Mouse (Mus musculus) liver, embryonic 15.5 days (tissue): Measurements from ENCODE around the gene Tvp23b. TPM values are rescaled to one million over a fixed set of nuclear protein-coding genes. Genes with fewer than 3 reads are reported as not detected.

ENCODE experiments used
- ATAC-seq: fragments of 200-750 bp; cut with Nextera tagmentation; 2 replicates; pipeline ENCODE4 v1.8.0; 2017; ENCODE audit warnings: moderate number of reproducible peaks, mild to moderate bottlenecking, moderate library complexity; ENCODE audit not compliant: insufficient read depth
- H3K27ac ChIP-seq: fragments of 300-500 bp; sonication (generic); replicated peaks from 2 replicates; pipeline ENCODE4 v1.5.1; 2015; ENCODE audit warnings: mild to moderate bottlenecking, inconsistent platforms
- H3K27me3 ChIP-seq: fragments of 300-500 bp; sonication (generic); 2 replicates; pipeline ENCODE4 v1.6.1; 2015; ENCODE audit warnings: mild to moderate bottlenecking, inconsistent platforms
- H3K36me3 ChIP-seq: fragments of 300-500 bp; sonication (generic); replicated peaks from 2 replicates; pipeline ENCODE4 v1.6.1; 2015; ENCODE audit warnings: moderate library complexity, mild to moderate bottlenecking, inconsistent platforms
- H3K4me1 ChIP-seq: fragments of 300-500 bp; sonication (generic); replicated peaks from 2 replicates; pipeline ENCODE4 v1.6.1; 2015; ENCODE audit warnings: inconsistent platforms
- H3K4me2 ChIP-seq: fragments of 300-500 bp; sonication (generic); 2 replicates; pipeline ENCODE4 v1.6.1; 2015; ENCODE audit warnings: moderate library complexity, mild to moderate bottlenecking, inconsistent platforms
- H3K4me3 ChIP-seq: fragments of 300-500 bp; sonication (generic); replicated peaks from 2 replicates; pipeline ENCODE4 v1.5.1; 2015; ENCODE audit warnings: mild to moderate bottlenecking, inconsistent platforms
- H3K9ac ChIP-seq: fragments of 300-500 bp; sonication (generic); 2 replicates; pipeline ENCODE4 v1.6.1; 2015; ENCODE audit warnings: moderate library complexity, mild to moderate bottlenecking, inconsistent platforms
- H3K9me3 ChIP-seq: fragments of 300-500 bp; sonication (generic); replicated peaks from 2 replicates; pipeline ENCODE4 v1.6.1; 2016; ENCODE audit warnings: inconsistent platforms
- WGBS: fragments of 180-500 bp; shearing (Covaris S2); methylation state at CpG from one replicate; pipeline ENCODE4 v1.1.7; 2015; ENCODE audit warnings: mixed read lengths; ENCODE audit not compliant: insufficient replicate concordance; 5-methylcytosine and 5-hydroxymethylcytosine counted together
- polyA plus RNA-seq: library from polyadenylated mRNA; unstranded; fragments of >200 nt; fragmentation: Nextera tagmentation; extraction: Ambion mirVana; gene quantifications from 2 replicates; pipeline ENCODE4 v1.2.1, GENCODE M21; 2015

The Tvp23b gene
- polyA plus RNA-seq = 27.0 and 29.6 TPM in 2 replicates

GRCm38 (mm10) chr11:62879220-62880048, at the start of gene Tvp23b:
Gene Tvp23b (plus strand): TSS chr11:62879455.
- peak within 1 kb of the TSS; percentile 84 for H3K4me3 ChIP-seq
- H3K9me3 ChIP-seq = no peaks in the 10 kb centered on the region
- peak within 1 kb of the TSS; percentile 83 for H3K9ac ChIP-seq
- H3K36me3 ChIP-seq = 0 out of 2 replicates have a peak, but pooled peaks cover 5% of the 10 kb centered on the region
- WGBS = under 1% methylated on average over 55 of the region's 55 CpGs
- peaks cover 29% of the 10 kb centered on the region for H3K4me1 ChIP-seq
- H3K4me2 ChIP-seq = peak within 1 kb of the TSS; percentile 99
- H3K27me3 ChIP-seq = no peaks in the 10 kb centered on the region
- peak; percentile 95 for ATAC-seq
- H3K27ac ChIP-seq = peak within 1 kb of the TSS; percentile 81

DNA sequence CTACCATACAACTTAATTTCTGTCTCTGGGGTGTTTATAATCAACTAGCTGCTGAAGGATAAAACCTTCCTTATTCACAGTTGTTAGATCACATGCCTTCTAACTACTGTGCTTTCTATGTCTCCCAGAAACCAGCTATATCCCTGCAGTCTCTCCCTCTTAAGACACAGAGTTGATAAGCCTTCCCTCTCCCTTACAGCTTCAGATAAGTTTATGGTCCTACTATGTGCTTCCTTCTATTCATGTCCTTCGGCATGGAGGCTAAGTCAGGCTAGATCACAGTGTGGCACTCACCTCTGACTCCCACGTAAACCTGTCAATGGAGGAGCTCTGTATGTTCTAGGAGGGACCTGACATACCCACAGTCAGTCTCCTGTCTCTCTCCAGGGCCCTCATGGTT, 48.9 kb upstream of the Tvp23b start:
- no peaks in the 10 kb centered on the region for H3K36me3 ChIP-seq
- no peak overlapping the region for H3K4me3 ChIP-seq
- no peak overlapping the region for H3K9ac ChIP-seq
- H3K27ac ChIP-seq = no peak overlapping the region
- ATAC-seq = no peak
- no peaks in the 10 kb centered on the region for H3K9me3 ChIP-seq
- H3K4me1 ChIP-seq = no peaks in the 10 kb centered on the region
- no peaks in the 10 kb centered on the region for H3K27me3 ChIP-seq
- 57% methylated on average over 2 of the region's 2 CpGs for WGBS
- H3K4me2 ChIP-seq = no peak overlapping the region

DNA sequence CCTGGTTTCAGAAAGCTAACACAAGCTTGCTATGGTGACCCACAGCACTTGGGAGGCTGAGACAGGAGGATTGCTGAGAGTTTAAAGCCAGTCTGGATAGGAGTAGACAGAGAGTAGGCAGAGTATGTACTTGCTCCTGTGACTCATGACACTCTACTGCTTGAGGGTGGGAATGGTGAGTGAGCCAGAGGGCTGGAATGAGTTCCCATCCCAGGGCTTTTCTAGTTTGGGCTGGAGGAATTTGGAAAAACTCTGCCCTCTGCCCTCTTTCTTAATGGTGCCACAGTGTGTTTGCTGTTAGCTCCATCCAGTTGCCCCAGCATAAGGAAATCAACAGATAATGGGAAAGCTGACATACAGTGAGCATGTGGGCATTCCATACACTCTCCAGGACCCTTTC, 47.3 kb upstream of the Tvp23b start:
- Histone ChIP-seq H3K27ac (no peak overlapping the region), H3K9me3 (no peaks in the 10 kb centered on the region), H3K9ac (no peak overlapping the region), H3K4me2 (no peak overlapping the region), H3K27me3 (no peaks in the 10 kb centered on the region), H3K36me3 (no peaks in the 10 kb centered on the region), H3K4me1 (no peaks in the 10 kb centered on the region), H3K4me3 (no peak overlapping the region)
- no peak for ATAC-seq

- Histone ChIP-seq H3K4me3 (no peak overlapping the region), H3K36me3 (no peaks in the 10 kb centered on the region), H3K4me2 (no peak overlapping the region), H3K27ac (no peak overlapping the region), H3K4me1 (peaks cover 18% of the 10 kb centered on the region; the same call in 1 of the 2 replicates), H3K27me3 (no peaks in the 10 kb centered on the region), H3K9me3 (no peaks in the 10 kb centered on the region), H3K9ac (no peak overlapping the region)
- ATAC-seq = no peak
- 26% methylated on average over 5 of the region's 5 CpGs for WGBS
Observed at GRCm38 (mm10) chr11:62844562-62844961, 34.7 kb upstream of the Tvp23b start.

GRCm38 (mm10) chr11:62845730-62846129, 33.5 kb upstream of the Tvp23b start:
- Histone ChIP-seq H3K4me1 (peaks cover 18% of the 10 kb centered on the region; the same call in 1 of the 2 replicates), H3K9me3 (no peaks in the 10 kb centered on the region), H3K27me3 (no peaks in the 10 kb centered on the region), H3K4me3 (no peak overlapping the region), H3K36me3 (no peaks in the 10 kb centered on the region), H3K4me2 (no peak overlapping the region), H3K27ac (no peak overlapping the region), H3K9ac (no peak overlapping the region)
- WGBS = 48% methylated on average over 3 of the region's 3 CpGs
- ATAC-seq = no peak

DNA sequence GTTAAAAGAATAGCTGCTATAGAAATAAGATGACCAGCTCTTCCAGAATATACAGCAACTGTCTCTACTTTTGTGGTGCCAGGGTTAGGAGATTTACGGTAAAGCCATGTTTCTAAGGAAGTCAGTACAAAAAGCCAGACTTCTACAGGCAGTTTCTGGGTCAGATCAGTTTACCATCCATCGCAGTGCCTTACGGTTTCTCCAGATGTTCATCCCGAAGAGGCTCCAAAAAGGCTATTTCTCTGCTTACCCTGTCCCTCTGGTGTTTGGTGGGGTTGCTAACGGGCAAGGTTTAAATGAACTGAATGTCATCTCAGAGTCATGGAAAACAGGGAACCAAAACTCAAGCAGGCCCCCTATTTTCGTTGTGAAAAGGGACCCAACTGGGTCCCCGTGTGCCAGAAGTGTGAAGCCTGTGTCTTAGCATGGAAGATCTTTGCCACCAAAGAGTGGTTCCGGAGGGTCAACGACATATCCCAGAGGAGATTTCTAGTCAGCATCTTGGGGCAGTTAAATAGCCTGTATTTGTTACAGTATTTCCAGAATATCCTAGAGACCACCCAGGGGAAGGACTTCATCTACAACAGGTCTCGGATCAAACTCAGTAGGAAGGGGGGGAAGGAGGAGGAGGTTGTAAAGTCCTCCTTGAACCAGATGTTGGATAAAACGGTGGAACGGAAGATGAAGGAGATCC, 32.1 kb upstream of the Tvp23b start, which contains the start of gene Fbxw10:
TSS of gene Fbxw10 (plus strand) at position 109 of the 694 bp plus-strand sequence.
- Histone ChIP-seq H3K27ac (0 out of 2 replicates have a peak within 1 kb of the TSS, but pooled peaks have one; percentile 19), H3K9ac (no peak within 1 kb of the TSS), H3K4me1 (peaks cover 18% of the 10 kb centered on the region; the same call in 1 of the 2 replicates), H3K36me3 (no peaks in the 10 kb centered on the region), H3K9me3 (no peaks in the 10 kb centered on the region), H3K27me3 (no peaks in the 10 kb centered on the region), H3K4me3 (no peak within 1 kb of the TSS), H3K4me2 (peak within 1 kb of the TSS; percentile 31)
- no peak for ATAC-seq
- WGBS = 33% methylated on average over 12 of the region's 12 CpGs

DNA sequence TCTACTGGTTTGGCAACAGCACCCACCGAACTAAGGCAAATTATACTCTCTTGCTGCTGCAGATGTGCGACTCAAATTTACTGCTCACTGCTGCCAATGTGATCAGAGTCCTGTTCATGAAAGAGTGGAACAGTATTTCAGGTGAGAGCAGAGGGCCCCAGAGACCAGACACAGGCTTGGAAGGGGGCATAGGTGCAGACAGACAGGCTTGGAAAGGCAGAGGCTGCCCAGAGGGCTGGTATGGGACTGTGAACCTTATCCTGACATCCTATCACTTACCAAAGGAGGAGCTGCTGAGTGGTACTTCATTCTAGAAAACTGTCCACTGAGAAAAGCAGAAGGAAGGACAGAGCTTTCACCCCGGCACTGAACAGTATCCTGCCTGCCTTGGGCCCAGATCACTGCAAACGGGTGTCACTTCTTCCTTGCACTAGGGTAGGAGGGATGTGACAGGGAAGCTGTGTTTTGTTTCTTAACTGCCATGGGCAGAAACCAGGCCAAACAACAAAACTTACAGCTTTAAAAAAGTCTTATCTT, 31.5 kb upstream of the Tvp23b start:
- 37% methylated on average over 4 of the region's 4 CpGs for WGBS
- Histone ChIP-seq H3K4me2 (no peak overlapping the region), H3K9ac (no peak overlapping the region), H3K36me3 (no peaks in the 10 kb centered on the region), H3K4me3 (no peak overlapping the region), H3K27me3 (no peaks in the 10 kb centered on the region), H3K4me1 (peaks cover 21% of the 10 kb centered on the region; the same call in 1 of the 2 replicates), H3K27ac (0 out of 2 replicates have a peak overlapping the region, but pooled peaks have one; percentile 19), H3K9me3 (no peaks in the 10 kb centered on the region)
- ATAC-seq = no peak

- ATAC-seq = no peak
- 50% methylated on average over 2 of the region's 2 CpGs for WGBS
- H3K27ac ChIP-seq = no peak overlapping the region
- H3K36me3 ChIP-seq = no peaks in the 10 kb centered on the region
- H3K4me1 ChIP-seq = peaks cover 27% of the 10 kb centered on the region
- H3K9ac ChIP-seq = no peak overlapping the region
- H3K9me3 ChIP-seq = no peaks in the 10 kb centered on the region
- H3K4me2 ChIP-seq = no peak overlapping the region
- H3K27me3 ChIP-seq = no peaks in the 10 kb centered on the region
- no peak overlapping the region for H3K4me3 ChIP-seq
Observed at GRCm38 (mm10) chr11:62848301-62848700, 31.0 kb upstream of the Tvp23b start.

DNA sequence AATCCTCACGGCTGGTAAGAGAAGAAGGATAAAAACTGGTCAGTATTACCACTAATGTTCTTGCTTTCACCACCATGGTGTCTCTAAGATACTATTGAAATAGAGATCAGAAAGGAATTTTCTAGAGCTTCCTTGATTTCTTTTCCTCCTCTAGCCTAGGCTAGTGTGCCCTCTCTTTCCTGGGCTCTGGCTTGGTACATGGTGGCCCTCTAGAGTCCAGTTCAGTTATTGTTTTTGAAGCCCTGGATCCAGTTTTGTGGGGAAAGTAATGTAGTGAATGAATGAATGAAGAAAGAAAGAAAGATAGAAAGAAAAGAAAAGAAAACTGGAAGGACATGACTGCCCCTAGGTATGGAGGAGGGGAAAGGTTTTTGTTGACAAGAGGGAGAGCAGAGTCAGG, 28.1 kb upstream of the Tvp23b start:
- no peaks in the 10 kb centered on the region for H3K36me3 ChIP-seq
- no peak for ATAC-seq
- H3K27ac ChIP-seq = no peak overlapping the region
- 86% methylated on average over 1 of the region's 1 CpGs for WGBS
- no peaks in the 10 kb centered on the region for H3K27me3 ChIP-seq
- H3K4me3 ChIP-seq = no peak overlapping the region
- H3K9me3 ChIP-seq = no peaks in the 10 kb centered on the region
- no peak overlapping the region for H3K4me2 ChIP-seq
- no peak overlapping the region for H3K9ac ChIP-seq
- peaks cover 34% of the 10 kb centered on the region for H3K4me1 ChIP-seq

GRCm38 (mm10) chr11:62853334-62853733, 25.9 kb upstream of the Tvp23b start:
- peak overlapping the region; percentile 27 for H3K4me2 ChIP-seq
- no peaks in the 10 kb centered on the region for H3K36me3 ChIP-seq
- ATAC-seq = peak; percentile 83
- WGBS = 40% methylated on average over 6 of the region's 6 CpGs
- no peaks in the 10 kb centered on the region for H3K9me3 ChIP-seq
- H3K27me3 ChIP-seq = no peaks in the 10 kb centered on the region
- H3K27ac ChIP-seq = no peak overlapping the region
- peaks cover 20% of the 10 kb centered on the region for H3K4me1 ChIP-seq
- no peak overlapping the region for H3K9ac ChIP-seq
- H3K4me3 ChIP-seq = no peak overlapping the region

DNA sequence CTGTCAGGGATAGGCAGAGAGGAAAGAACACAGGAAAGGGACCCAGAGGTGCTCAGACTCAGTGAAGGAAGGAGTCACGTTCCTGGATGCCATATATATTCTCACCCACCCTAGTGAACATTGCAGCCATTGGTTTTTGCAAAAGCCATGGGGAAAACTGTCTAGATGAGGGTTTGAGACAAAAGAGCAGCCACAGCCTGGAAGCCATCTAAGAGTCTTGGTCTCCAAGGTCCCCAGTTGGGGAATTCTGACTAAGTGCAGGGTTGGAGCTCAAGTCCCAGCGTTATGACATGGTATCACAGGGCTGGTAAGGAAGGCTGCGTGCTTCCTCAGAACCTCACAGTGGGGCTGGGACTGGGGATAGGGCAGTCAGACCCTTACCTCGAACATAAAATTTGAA, 13.7 kb upstream of the Tvp23b start:
- ATAC-seq = no peak
- Histone ChIP-seq H3K27me3 (no peaks in the 10 kb centered on the region), H3K27ac (no peak overlapping the region), H3K9ac (no peak overlapping the region), H3K4me3 (no peak overlapping the region), H3K36me3 (no peaks in the 10 kb centered on the region), H3K4me1 (peaks cover 9% of the 10 kb centered on the region), H3K9me3 (no peaks in the 10 kb centered on the region), H3K4me2 (no peak overlapping the region)
- WGBS = 54% methylated on average over 4 of the region's 4 CpGs
